Mouse (Mus musculus): Measurements from ENCODE around the gene Ube2j1.

DNA sequence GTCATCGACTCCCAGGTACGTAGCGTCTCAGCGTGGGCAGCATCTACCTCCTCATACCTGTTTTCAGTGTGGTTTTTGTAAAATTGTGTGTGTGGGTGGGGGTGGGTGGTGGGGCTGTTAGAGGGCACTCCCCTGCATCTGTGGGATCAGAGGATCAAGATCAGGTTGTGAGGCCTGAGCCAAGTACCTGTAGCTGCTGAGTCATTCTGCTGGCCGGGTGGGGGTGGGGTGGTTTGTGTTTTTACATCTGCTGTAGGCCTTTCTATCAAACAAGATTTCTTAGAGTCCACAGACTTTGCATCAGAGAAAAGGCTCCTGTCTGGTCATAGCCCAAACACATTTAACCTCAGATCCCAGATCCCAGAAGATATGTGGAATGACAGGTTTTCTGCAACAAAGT lies 35.1 kb upstream of the Ube2j1 start:
- TF ChIP-seq CTCF (conservative IDR thresholded peaks at IDR 0.05; ENCODE audit: insufficient read depth, insufficient read length, low read depth, low read length) (no peak), POLR2A (IDR thresholded peaks at IDR 0.05; ENCODE audit: low read depth, low read length) (no peak)
